Mouse (Mus musculus): ENCODE results near the gene 1700037H04Rik. TPM values are rescaled to one million over a fixed set of nuclear protein-coding genes. Genes with fewer than 3 reads are reported as not detected.
"Not testable (repeated sequence)": the region's sequence is repeated elsewhere in the genome, so short reads cannot be mapped to it uniquely, and the experiment has no call there.

Gene 1700037H04Rik
- polyA plus RNA-seq, 1 experiment from 2014 or later: 73.0 TPM

- Histone ChIP-seq H3K9ac (ENCODE audit: low read length) (peak overlapping the region; percentile 87), H3K4me1 (ENCODE audit: control insufficient read depth, insufficient read depth, low read length) (peaks cover 25% of the 10 kb centered on the region), H3K36me3 (ENCODE audit: control insufficient read depth, insufficient read depth, low read length) (no peaks in the 10 kb centered on the region), H3K4me3 (replicated peaks; ENCODE audit: low read length) (peak overlapping the region; percentile 73), H3K9me3 (replicated peaks; ENCODE audit: control insufficient read depth, low read length) (no peaks in the 10 kb centered on the region), H3K27ac (ENCODE audit: low read length) (no peak overlapping the region), H3K4me2 (ENCODE audit: low read depth, low read length) (peak overlapping the region; percentile 68), H3K27me3 (ENCODE audit: control insufficient read depth, insufficient read depth, low read length) (no peaks in the 10 kb centered on the region)
- WGBS: 79% methylated on average over 5 of the region's 5 CpGs
- ATAC-seq (ENCODE audit: insufficient read depth, low FRiP score): no peak
These were observed 31.7 kb downstream of the 1700037H04Rik start for GRCm38 (mm10) chr2:131128211-131128610.

GRCm38 (mm10) chr2:131127161-131127730 is 32.6 kb downstream of the 1700037H04Rik start, which contains the start of gene Hspa12b:
Hspa12b (plus strand) TSS chr2:131127280.
- Histone ChIP-seq H3K4me1 (ENCODE audit: control insufficient read depth, insufficient read depth, low read length) (peaks cover 25% of the 10 kb centered on the region), H3K4me3 (replicated peaks; ENCODE audit: low read length) (peak within 1 kb of the TSS; percentile 73), H3K27me3 (ENCODE audit: control insufficient read depth, insufficient read depth, low read length) (no peaks in the 10 kb centered on the region), H3K27ac (ENCODE audit: low read length) (peak within 1 kb of the TSS; percentile 85), H3K9ac (ENCODE audit: low read length) (peak within 1 kb of the TSS; percentile 87), H3K36me3 (ENCODE audit: control insufficient read depth, insufficient read depth, low read length) (no peaks in the 10 kb centered on the region), H3K4me2 (ENCODE audit: low read depth, low read length) (peak within 1 kb of the TSS; percentile 68), H3K9me3 (replicated peaks; ENCODE audit: control insufficient read depth, low read length) (no peaks in the 10 kb centered on the region)
- peak; percentile 94 for ATAC-seq (ENCODE audit: insufficient read depth, low FRiP score)
- WGBS: 2% methylated on average over 28 of the region's 28 CpGs

- H3K27me3 ChIP-seq (ENCODE audit: control insufficient read depth, insufficient read depth, low read length): no peaks in the 10 kb centered on the region
- 58% methylated on average over 9 of the region's 9 CpGs for WGBS
- H3K4me1 ChIP-seq (ENCODE audit: control insufficient read depth, insufficient read depth, low read length): peaks cover 25% of the 10 kb centered on the region
- H3K36me3 ChIP-seq (ENCODE audit: control insufficient read depth, insufficient read depth, low read length): no peaks in the 10 kb centered on the region
- H3K4me3 ChIP-seq (replicated peaks; ENCODE audit: low read length): no peak overlapping the region
- no peaks in the 10 kb centered on the region for H3K9me3 ChIP-seq (replicated peaks; ENCODE audit: control insufficient read depth, low read length)
- peak overlapping the region; percentile 85; the same call in 1 of the 2 replicates for H3K27ac ChIP-seq (ENCODE audit: low read length)
- H3K9ac ChIP-seq (ENCODE audit: low read length): peak overlapping the region; percentile 87; the same call in 1 of the 2 replicates
- H3K4me2 ChIP-seq (ENCODE audit: low read depth, low read length): peak overlapping the region; percentile 68
- ATAC-seq (ENCODE audit: insufficient read depth, low FRiP score): no peak
These were observed 33.7 kb downstream of the 1700037H04Rik start for GRCm38 (mm10) chr2:131125964-131126815.

GRCm38 (mm10) chr2:131125157-131125963 is 34.5 kb downstream of the 1700037H04Rik start:
- WGBS: 91% methylated on average over 9 of the region's 9 CpGs
- H3K4me1 ChIP-seq (ENCODE audit: control insufficient read depth, insufficient read depth, low read length): peaks cover 25% of the 10 kb centered on the region
- no peak overlapping the region for H3K4me3 ChIP-seq (replicated peaks; ENCODE audit: low read length)
- no peak overlapping the region for H3K9ac ChIP-seq (ENCODE audit: low read length)
- no peak for ATAC-seq (ENCODE audit: insufficient read depth, low FRiP score)
- H3K27ac ChIP-seq (ENCODE audit: low read length): no peak overlapping the region
- no peaks in the 10 kb centered on the region for H3K36me3 ChIP-seq (ENCODE audit: control insufficient read depth, insufficient read depth, low read length)
- H3K4me2 ChIP-seq (ENCODE audit: low read depth, low read length): no peak overlapping the region
- no peaks in the 10 kb centered on the region for H3K27me3 ChIP-seq (ENCODE audit: control insufficient read depth, insufficient read depth, low read length)
- no peaks in the 10 kb centered on the region for H3K9me3 ChIP-seq (replicated peaks; ENCODE audit: control insufficient read depth, low read length)

GRCm38 (mm10) chr2:131124166-131124565 is 35.7 kb downstream of the 1700037H04Rik start:
- Histone ChIP-seq H3K9me3 (replicated peaks; ENCODE audit: control insufficient read depth, low read length) (no peaks in the 10 kb centered on the region), H3K27ac (ENCODE audit: low read length) (peak overlapping the region; percentile 38), H3K4me1 (ENCODE audit: control insufficient read depth, insufficient read depth, low read length) (peaks cover 19% of the 10 kb centered on the region), H3K36me3 (ENCODE audit: control insufficient read depth, insufficient read depth, low read length) (no peaks in the 10 kb centered on the region), H3K9ac (ENCODE audit: low read length) (no peak overlapping the region), H3K4me2 (ENCODE audit: low read depth, low read length) (no peak overlapping the region), H3K4me3 (replicated peaks; ENCODE audit: low read length) (no peak overlapping the region), H3K27me3 (ENCODE audit: control insufficient read depth, insufficient read depth, low read length) (no peaks in the 10 kb centered on the region)
- 59% methylated on average over 3 of the region's 3 CpGs for WGBS
- no peak for ATAC-seq (ENCODE audit: insufficient read depth, low FRiP score)

GRCm38 (mm10) chr2:131118968-131119574 is 40.8 kb downstream of the 1700037H04Rik start:
- Histone ChIP-seq H3K9me3 (replicated peaks; ENCODE audit: control insufficient read depth, low read length) (no peaks in the 10 kb centered on the region), H3K27me3 (ENCODE audit: control insufficient read depth, insufficient read depth, low read length) (no peaks in the 10 kb centered on the region), H3K4me1 (ENCODE audit: control insufficient read depth, insufficient read depth, low read length) (peaks cover 3% of the 10 kb centered on the region; the same call in 1 of the 2 replicates), H3K36me3 (ENCODE audit: control insufficient read depth, insufficient read depth, low read length) (no peaks in the 10 kb centered on the region), H3K9ac (ENCODE audit: low read length) (no peak overlapping the region), H3K4me3 (replicated peaks; ENCODE audit: low read length) (no peak overlapping the region), H3K27ac (ENCODE audit: low read length) (no peak overlapping the region), H3K4me2 (ENCODE audit: low read depth, low read length) (no peak overlapping the region)
- WGBS: 50% methylated on average over 2 of the region's 2 CpGs
- peak; percentile 95 for ATAC-seq (ENCODE audit: insufficient read depth, low FRiP score)

GRCm38 (mm10) chr2:131105989-131106388 is 53.9 kb downstream of the 1700037H04Rik start:
- H3K4me1 ChIP-seq (ENCODE audit: control insufficient read depth, insufficient read depth, low read length): no peaks in the 10 kb centered on the region
- ATAC-seq (ENCODE audit: insufficient read depth, low FRiP score): no peak

GRCm38 (mm10) chr2:131105061-131105460 is 54.8 kb downstream of the 1700037H04Rik start:
- not testable (repeated sequence) for H3K36me3 ChIP-seq (ENCODE audit: control insufficient read depth, insufficient read depth, low read length); H3K9ac ChIP-seq (ENCODE audit: low read length); H3K4me2 ChIP-seq (ENCODE audit: low read depth, low read length); ATAC-seq (ENCODE audit: insufficient read depth, low FRiP score); H3K27me3 ChIP-seq (ENCODE audit: control insufficient read depth, insufficient read depth, low read length); H3K27ac ChIP-seq (ENCODE audit: low read length); H3K4me1 ChIP-seq (ENCODE audit: control insufficient read depth, insufficient read depth, low read length); H3K4me3 ChIP-seq (replicated peaks; ENCODE audit: low read length); H3K9me3 ChIP-seq (replicated peaks; ENCODE audit: control insufficient read depth, low read length)
- WGBS: 66% methylated on average over 4 of the region's 4 CpGs

More at GRCm38 (mm10) chr2:131105989-131106388, 53.9 kb downstream of the 1700037H04Rik start:
- Histone ChIP-seq H3K27ac (ENCODE audit: low read length) (no peak overlapping the region), H3K36me3 (ENCODE audit: control insufficient read depth, insufficient read depth, low read length) (no peaks in the 10 kb centered on the region), H3K27me3 (ENCODE audit: control insufficient read depth, insufficient read depth, low read length) (no peaks in the 10 kb centered on the region), H3K9ac (ENCODE audit: low read length) (no peak overlapping the region), H3K4me3 (replicated peaks; ENCODE audit: low read length) (no peak overlapping the region), H3K9me3 (replicated peaks; ENCODE audit: control insufficient read depth, low read length) (no peaks in the 10 kb centered on the region), H3K4me2 (ENCODE audit: low read depth, low read length) (no peak overlapping the region)
- WGBS: 79% methylated on average over 5 of the region's 5 CpGs
